Mouse (Mus musculus): ENCODE data around the gene Ntn5. TPM values are rescaled to one million over a fixed set of nuclear protein-coding genes. Genes with fewer than 3 reads are reported as not detected.
"Not testable (repeated sequence)": the region's sequence is repeated elsewhere in the genome, so short reads cannot be mapped to it uniquely, and the experiment has no call there.

Gene Ntn5
- polyA plus RNA-seq, 1 experiment from 2014 or later: not detected

- H3K4me3 ChIP-seq; H3K36me3 ChIP-seq; H3K9ac ChIP-seq; H3K4me2 ChIP-seq; H3K27me3 ChIP-seq; H3K9me3 ChIP-seq (replicated peaks); H3K27ac ChIP-seq; H3K4me1 ChIP-seq (replicated peaks); ATAC-seq (replicated peaks; ENCODE audit: insufficient number of reproducible peaks, insufficient read depth, low FRiP score, low read depth): not testable (repeated sequence)
- 85% methylated on average over 6 of the region's 6 CpGs for WGBS
Observed at GRCm38 (mm10) chr7:45661702-45662101, 22.1 kb upstream of the Ntn5 start.

GRCm38 (mm10) chr7:45665303-45666138, 18.3 kb upstream of the Ntn5 start:
- no peak overlapping the region for H3K4me3 ChIP-seq
- H3K4me2 ChIP-seq: no peak overlapping the region
- peaks cover 7% of the 10 kb centered on the region; the same call in 1 of the 2 replicates for H3K4me1 ChIP-seq (replicated peaks)
- H3K9ac ChIP-seq: no peak overlapping the region
- H3K27me3 ChIP-seq: no peaks in the 10 kb centered on the region
- H3K9me3 ChIP-seq (replicated peaks): no peaks in the 10 kb centered on the region; the same call in 1 of the 2 replicates
- no peaks in the 10 kb centered on the region for H3K36me3 ChIP-seq
- no peak overlapping the region for H3K27ac ChIP-seq
- no peak for ATAC-seq (replicated peaks; ENCODE audit: insufficient number of reproducible peaks, insufficient read depth, low FRiP score, low read depth)
- WGBS: 52% methylated on average over 13 of the region's 13 CpGs

- no peak within 1 kb of the TSS for H3K9ac ChIP-seq
- 76% methylated on average over 7 of the region's 7 CpGs for WGBS
Observed at GRCm38 (mm10) chr7:45666161-45666560, 17.7 kb upstream of the Ntn5 start, which contains the start of gene Fut2. Gene Fut2, minus strand, starts transcription at chr7:45666394.

DNA sequence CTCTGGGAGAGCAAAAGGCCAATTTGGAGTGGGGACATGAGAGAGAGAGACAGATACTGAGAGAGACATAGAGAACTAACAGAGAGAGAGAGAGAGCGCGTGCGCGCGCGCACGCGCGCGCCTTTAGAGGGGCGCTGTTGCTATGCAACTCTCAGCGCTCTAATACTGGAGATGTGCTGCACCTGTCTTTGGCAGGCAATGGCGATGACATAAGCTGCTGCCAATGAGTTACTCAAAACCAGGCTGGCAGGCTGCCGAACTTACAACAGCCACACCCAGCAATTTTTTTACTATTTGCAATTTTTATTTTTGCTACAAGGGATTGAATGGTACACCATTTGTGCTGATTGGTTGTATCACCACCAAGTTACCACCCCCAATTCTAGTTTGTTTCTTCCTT, 16.1 kb upstream of the Ntn5 start:
- no peaks in the 10 kb centered on the region for H3K27me3 ChIP-seq
- WGBS: 79% methylated on average over 14 of the region's 14 CpGs
- no peak overlapping the region for H3K4me2 ChIP-seq
- no peaks in the 10 kb centered on the region; the same call in 1 of the 2 replicates for H3K9me3 ChIP-seq (replicated peaks)
- H3K4me3 ChIP-seq: no peak overlapping the region
- no peaks in the 10 kb centered on the region for H3K36me3 ChIP-seq
- H3K27ac ChIP-seq: no peak overlapping the region
- H3K9ac ChIP-seq: no peak overlapping the region
- ATAC-seq (replicated peaks; ENCODE audit: insufficient number of reproducible peaks, insufficient read depth, low FRiP score, low read depth): no peak
- H3K4me1 ChIP-seq (replicated peaks): peaks cover 7% of the 10 kb centered on the region; the same call in 1 of the 2 replicates

More at GRCm38 (mm10) chr7:45666161-45666560, 17.7 kb upstream of the Ntn5 start, which contains the start of gene Fut2:
- H3K27ac ChIP-seq: no peak within 1 kb of the TSS
- peaks cover 7% of the 10 kb centered on the region; the same call in 1 of the 2 replicates for H3K4me1 ChIP-seq (replicated peaks)
- no peak within 1 kb of the TSS for H3K4me3 ChIP-seq
- no peak within 1 kb of the TSS for H3K4me2 ChIP-seq
- no peak for ATAC-seq (replicated peaks; ENCODE audit: insufficient number of reproducible peaks, insufficient read depth, low FRiP score, low read depth)
- H3K27me3 ChIP-seq: no peaks in the 10 kb centered on the region
- no peaks in the 10 kb centered on the region for H3K36me3 ChIP-seq
- H3K9me3 ChIP-seq (replicated peaks): no peaks in the 10 kb centered on the region; the same call in 1 of the 2 replicates

GRCm38 (mm10) chr7:45668921-45669320, 14.9 kb upstream of the Ntn5 start:
- Histone ChIP-seq H3K9me3 (replicated peaks) (no peaks in the 10 kb centered on the region; the same call in 1 of the 2 replicates), H3K9ac (no peak overlapping the region), H3K4me1 (replicated peaks) (peaks cover 7% of the 10 kb centered on the region; the same call in 1 of the 2 replicates), H3K4me2 (no peak overlapping the region), H3K36me3 (no peaks in the 10 kb centered on the region), H3K27ac (no peak overlapping the region), H3K27me3 (no peaks in the 10 kb centered on the region), H3K4me3 (no peak overlapping the region)
- ATAC-seq (replicated peaks; ENCODE audit: insufficient number of reproducible peaks, insufficient read depth, low FRiP score, low read depth): no peak
- WGBS: 96% methylated on average over 9 of the region's 9 CpGs

- Histone ChIP-seq H3K27me3 (no peaks in the 10 kb centered on the region), H3K9me3 (replicated peaks) (no peaks in the 10 kb centered on the region), H3K4me2 (no peak overlapping the region), H3K9ac (no peak overlapping the region), H3K4me1 (replicated peaks) (peaks cover 33% of the 10 kb centered on the region), H3K27ac (no peak overlapping the region), H3K4me3 (no peak overlapping the region), H3K36me3 (no peaks in the 10 kb centered on the region)
- no peak for ATAC-seq (replicated peaks; ENCODE audit: insufficient number of reproducible peaks, insufficient read depth, low FRiP score, low read depth)
- 74% methylated on average over 7 of the region's 7 CpGs for WGBS
Observed at GRCm38 (mm10) chr7:45677627-45678295, 6.1 kb upstream of the Ntn5 start.

DNA sequence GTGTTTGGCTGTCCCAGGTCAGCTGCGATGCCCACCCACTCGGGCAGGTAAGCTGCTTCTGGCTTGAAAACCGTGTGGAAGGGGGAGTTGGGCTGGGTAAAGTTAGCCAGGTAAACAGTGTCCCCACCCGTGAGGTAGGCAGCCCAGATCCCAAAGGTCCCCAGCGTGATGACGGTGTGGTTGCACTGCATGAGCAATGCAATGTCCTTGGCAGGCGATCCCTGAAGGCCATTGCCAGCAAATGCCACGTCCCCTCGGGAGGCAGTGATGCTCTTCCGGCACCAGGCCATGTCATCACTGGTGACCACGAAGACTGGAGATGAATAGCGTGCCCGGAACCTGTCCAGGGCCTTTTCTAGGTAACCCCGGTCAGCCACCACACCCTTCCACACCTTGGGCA, 5.3 kb upstream of the Ntn5 start:
- Histone ChIP-seq H3K9ac (no peak overlapping the region), H3K4me3 (no peak overlapping the region), H3K9me3 (replicated peaks) (no peaks in the 10 kb centered on the region), H3K27ac (no peak overlapping the region), H3K27me3 (no peaks in the 10 kb centered on the region), H3K36me3 (no peaks in the 10 kb centered on the region), H3K4me2 (no peak overlapping the region), H3K4me1 (replicated peaks) (peaks cover 38% of the 10 kb centered on the region)
- no peak for ATAC-seq (replicated peaks; ENCODE audit: insufficient number of reproducible peaks, insufficient read depth, low FRiP score, low read depth)
- WGBS: 89% methylated on average over 14 of the region's 14 CpGs

GRCm38 (mm10) chr7:45679966-45680621, 3.7 kb upstream of the Ntn5 start:
- Histone ChIP-seq H3K9ac (no peak overlapping the region), H3K9me3 (replicated peaks) (no peaks in the 10 kb centered on the region), H3K4me2 (no peak overlapping the region), H3K4me1 (replicated peaks) (peaks cover 38% of the 10 kb centered on the region), H3K27me3 (peaks cover 5% of the 10 kb centered on the region; the same call in 1 of the 2 replicates), H3K27ac (peak overlapping the region; percentile 80), H3K36me3 (no peaks in the 10 kb centered on the region), H3K4me3 (no peak overlapping the region)
- peak; percentile 69 for ATAC-seq (replicated peaks; ENCODE audit: insufficient number of reproducible peaks, insufficient read depth, low FRiP score, low read depth)
- 59% methylated on average over 14 of the region's 14 CpGs for WGBS

DNA sequence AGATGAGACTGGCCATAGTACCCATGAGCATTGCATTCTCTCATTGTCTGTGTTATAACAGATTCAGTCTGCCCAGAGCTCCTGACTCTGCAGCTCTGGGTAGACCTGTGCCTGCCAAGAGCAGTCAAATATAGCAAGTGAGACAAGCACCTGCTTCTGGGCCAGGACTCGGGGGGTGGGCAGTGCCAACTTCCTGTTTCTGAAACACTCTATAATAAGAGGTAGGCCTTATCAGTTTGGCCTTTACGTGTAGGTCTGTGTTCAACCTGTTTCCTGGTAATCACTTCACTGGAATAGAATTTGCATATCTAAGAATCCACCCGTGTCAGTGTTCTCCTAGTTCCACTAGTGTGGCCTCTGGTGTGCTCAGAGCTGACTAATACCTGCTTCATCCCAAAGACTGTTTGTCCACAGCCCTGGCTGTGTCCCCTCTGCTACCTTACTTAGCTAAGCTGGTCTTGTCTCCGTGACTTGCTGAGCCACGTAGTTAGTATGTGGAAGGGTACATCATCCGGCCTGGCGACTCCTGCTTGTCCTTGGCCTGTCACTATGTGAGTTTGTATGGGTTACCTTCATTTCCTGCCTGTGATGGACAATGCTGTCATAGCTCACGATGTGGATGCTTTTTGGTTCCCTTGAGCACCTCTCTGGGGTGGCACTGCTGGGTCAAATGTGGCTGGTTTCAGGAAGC, 2.6 kb upstream of the Ntn5 start:
- WGBS: 63% methylated on average over 8 of the region's 8 CpGs
- no peak overlapping the region for H3K9ac ChIP-seq

DNA sequence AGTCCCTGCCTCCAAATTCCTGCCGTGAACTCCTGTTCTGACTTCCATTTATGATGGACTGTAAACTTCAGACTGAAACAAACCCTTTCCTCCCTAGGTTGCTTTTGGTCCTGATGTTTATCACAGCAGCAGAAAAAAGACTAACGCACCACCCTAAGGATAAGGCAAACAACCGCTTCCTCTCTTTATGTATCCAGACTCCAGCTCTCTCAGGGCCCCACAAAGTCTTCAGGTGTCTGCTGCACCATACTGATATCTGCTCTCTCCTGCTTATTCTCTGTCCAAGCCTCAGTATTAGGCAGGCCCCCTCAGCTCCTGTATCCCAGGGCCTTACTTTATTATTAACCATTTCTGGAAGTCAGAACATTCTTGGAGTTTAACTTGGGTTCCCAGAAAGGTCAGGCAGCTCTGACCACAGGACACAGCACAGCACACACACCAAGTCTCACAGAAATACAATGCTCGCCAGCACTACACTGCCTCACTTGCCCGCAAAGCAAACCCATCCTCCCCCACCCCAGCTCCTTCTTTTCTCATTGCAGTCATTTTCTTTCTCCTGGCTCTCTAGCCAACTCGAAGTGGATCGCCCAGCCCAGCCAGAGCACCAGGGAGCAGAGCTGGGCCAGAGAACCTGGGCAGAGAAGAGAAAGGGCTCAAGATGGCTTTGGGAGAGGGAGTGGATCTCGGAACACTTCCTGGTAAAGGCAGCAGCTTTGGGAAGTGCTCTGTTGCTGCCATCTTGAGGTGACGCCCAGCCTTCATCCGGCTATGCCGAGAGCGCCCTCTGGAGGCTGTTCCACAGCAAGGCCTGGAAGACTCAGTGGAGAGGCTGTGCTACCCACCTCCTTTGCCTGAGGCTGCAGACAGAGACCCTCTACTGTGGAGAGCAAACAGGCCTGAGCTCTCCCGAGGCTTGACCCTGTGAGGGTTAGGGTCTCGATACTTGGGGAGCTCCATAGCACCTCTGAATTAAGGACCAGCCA, 1.4 kb upstream of the Ntn5 start:
- ATAC-seq (replicated peaks; ENCODE audit: insufficient number of reproducible peaks, insufficient read depth, low FRiP score, low read depth): peak; percentile 38; the same call in 1 of the 2 replicates
- peak overlapping the region; percentile 80 for H3K27ac ChIP-seq
- peak overlapping the region; percentile 15; the same call in 1 of the 2 replicates for H3K4me3 ChIP-seq
- H3K27me3 ChIP-seq: peaks cover 6% of the 10 kb centered on the region; the same call in 1 of the 2 replicates
- H3K4me2 ChIP-seq: peak overlapping the region; percentile 52
- H3K36me3 ChIP-seq: no peaks in the 10 kb centered on the region
- peak overlapping the region; percentile 46; the same call in 1 of the 2 replicates for H3K9ac ChIP-seq
- H3K4me1 ChIP-seq (replicated peaks): peaks cover 38% of the 10 kb centered on the region
- H3K9me3 ChIP-seq (replicated peaks): no peaks in the 10 kb centered on the region
- WGBS: 30% methylated on average over 14 of the region's 14 CpGs

More for the DNA sequence above, 2.6 kb upstream of the Ntn5 start:
- Histone ChIP-seq H3K27me3 (peaks cover 6% of the 10 kb centered on the region; the same call in 1 of the 2 replicates), H3K4me3 (no peak overlapping the region), H3K9me3 (replicated peaks) (no peaks in the 10 kb centered on the region), H3K4me1 (replicated peaks) (peaks cover 38% of the 10 kb centered on the region), H3K27ac (peak overlapping the region; percentile 80), H3K36me3 (no peaks in the 10 kb centered on the region), H3K4me2 (no peak overlapping the region)
- ATAC-seq (replicated peaks; ENCODE audit: insufficient number of reproducible peaks, insufficient read depth, low FRiP score, low read depth): peak; percentile 48

Measured in heart, embryonic 15.5 days (tissue).